Mouse (Mus musculus) adrenal gland, postnatal 14 days (tissue): ENCODE data around the gene 2510039O18Rik. TPM values are rescaled to one million over a fixed set of nuclear protein-coding genes. Genes with fewer than 3 reads are reported as not detected.

Source experiments
- DNase-seq: peaks from one replicate; pipeline ENCODE4 v3.0.0; 2021; ENCODE audit warnings: mixed read lengths
- total RNA-seq: library from RNA; stranded (reverse); gene quantifications from 2 replicates; pipeline ENCODE4 v1.2.3, GENCODE M21; 2021

Gene 2510039O18Rik
- total RNA-seq, 1 experiment from 2014 or later: 43.4 TPM

DNA sequence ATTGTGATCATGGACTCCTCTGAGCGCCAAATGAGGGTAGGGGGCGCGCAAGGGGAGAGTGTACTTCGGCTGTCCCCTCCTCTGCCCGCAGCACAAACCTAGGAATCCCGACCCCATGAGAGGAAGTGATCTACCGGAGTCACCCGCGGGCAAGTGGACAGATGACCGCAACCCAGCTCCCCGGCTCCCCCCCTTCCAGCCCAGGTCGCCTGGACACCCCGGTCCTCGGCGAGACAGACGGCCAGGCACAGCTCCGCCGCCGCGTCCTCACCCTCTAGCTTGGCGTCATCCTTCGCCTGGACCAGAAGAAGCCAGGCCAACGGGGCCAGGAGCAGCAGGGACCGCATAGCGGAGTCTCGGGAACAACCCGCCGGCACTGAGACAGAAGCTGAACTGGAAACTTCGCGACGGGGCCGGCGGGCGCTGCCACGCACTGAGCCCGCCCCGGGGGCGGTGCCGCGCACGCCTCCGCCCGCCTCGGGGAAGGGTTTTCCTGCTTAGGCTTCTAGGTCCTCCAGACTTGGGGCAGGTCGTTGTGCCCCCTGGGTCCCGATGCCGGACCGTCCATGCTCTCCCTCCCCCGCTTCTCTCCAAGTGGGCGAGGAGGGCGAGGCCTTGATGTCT lies 4.3 kb upstream of the 2510039O18Rik start, which contains the start of gene Plod1:
Gene Plod1 (minus strand): TSS at position 437 of the 624 bp plus-strand sequence.
- DNase-seq: peak; percentile 92

- DNase-seq: no peak
Observed at GRCm38 (mm10) chr4:147937021-147937420, 3.7 kb upstream of the 2510039O18Rik start.

GRCm38 (mm10) chr4:147937486-147937885 lies 3.2 kb upstream of the 2510039O18Rik start:
- no peak for DNase-seq

- DNase-seq: peak; percentile 57
Observed at GRCm38 (mm10) chr4:147938148-147939096, 2.3 kb upstream of the 2510039O18Rik start.

DNA sequence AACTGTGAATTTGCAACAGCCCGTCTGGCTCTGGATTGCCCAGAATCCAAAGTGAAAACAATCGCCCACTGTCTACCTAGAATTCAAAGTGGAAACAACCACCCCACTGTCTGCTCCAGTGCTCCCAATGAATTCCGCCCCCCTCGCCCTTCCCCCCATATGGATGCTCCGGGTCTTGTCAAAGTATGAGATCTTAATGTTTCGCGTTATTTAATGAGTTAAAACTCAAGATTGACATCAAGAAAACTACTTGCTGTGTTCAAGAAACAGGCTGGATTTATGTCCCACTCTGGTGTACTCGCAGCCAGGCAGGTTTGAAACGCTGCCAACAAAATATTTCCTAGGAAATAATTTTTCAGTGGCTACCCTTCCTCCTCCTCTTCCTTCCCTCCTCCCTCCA lies 584 bp upstream of the 2510039O18Rik start:
- DNase-seq: no peak

DNA sequence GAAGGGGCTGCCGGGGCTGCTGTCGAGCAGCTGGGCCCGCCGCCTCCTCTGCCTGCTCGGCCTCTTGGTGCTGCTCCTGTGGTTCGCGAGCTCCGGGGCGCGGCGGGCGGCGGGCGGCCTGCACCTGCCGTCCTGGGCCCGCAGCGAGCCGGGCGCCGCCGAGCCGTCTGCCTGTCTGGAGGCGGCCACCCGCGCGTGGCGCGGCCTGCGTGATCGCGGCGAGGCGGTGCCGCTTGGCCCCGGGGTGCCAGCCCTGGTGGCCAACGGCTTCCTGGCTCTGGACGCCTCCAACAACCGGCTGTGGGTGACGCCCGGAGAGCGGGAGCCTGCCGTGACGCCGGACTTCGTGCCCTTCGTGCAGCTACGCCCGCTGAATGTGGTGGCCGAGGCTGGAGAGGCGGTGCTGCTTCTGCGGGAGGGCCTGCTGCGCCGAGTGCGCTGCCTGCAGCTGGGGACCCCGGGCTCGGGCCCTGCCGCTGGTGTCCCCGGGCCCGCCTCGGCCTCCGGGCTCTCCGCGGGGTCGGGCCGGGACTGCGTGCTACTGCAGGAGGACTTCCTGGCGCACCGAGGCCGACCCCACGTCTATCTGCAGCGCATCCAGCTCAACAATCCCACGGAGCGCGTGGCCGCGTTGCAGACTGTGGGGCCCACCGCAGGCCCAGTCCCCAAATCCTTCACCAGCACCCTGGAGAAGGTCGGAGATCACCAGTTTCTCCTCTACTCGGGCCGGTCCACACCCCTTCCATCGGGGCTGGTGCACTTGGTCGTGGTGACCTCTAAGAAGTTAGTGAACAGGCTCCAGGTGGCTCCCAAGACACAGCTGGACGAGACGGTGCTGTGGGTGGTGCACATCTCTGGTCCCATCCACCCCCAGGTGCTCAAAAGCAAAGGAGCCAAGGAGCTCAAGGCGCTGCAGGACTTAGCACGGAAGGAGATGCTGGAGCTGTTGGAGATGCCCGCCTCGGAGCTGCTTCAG lies 638 bp downstream of the 2510039O18Rik start:
- peak; percentile 71 for DNase-seq

- DNase-seq: no peak
Observed at GRCm38 (mm10) chr4:147943005-147943404, 2.3 kb downstream of the 2510039O18Rik start.

GRCm38 (mm10) chr4:147947511-147947910 lies 6.8 kb downstream of the 2510039O18Rik start:
- no peak for DNase-seq

DNA sequence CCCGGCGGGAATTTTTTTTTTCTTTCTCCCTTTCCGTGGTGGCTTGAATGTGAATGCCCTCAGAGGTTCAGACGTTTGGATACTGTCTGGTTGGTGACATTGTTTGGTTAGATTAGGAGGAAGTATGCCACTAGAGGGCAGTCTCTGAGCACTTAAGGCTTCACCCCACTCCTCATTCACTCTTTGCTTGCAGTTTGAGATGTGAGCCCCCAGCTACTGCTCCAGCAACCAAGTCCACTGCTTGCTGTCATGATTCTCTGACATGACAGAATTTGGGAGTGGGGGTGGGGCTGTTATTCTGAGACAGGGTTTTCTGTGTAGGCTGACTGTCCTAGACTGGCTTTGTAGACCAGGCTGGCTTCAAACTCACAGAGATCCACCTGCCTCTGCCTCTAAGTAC lies 12.9 kb downstream of the 2510039O18Rik start:
- DNase-seq: peak; percentile 39

- peak; percentile 52 for DNase-seq
Observed at GRCm38 (mm10) chr4:147957141-147957540, 16.4 kb downstream of the 2510039O18Rik start.

- peak; percentile 87 for DNase-seq
Observed at GRCm38 (mm10) chr4:147959881-147960831, 19.5 kb downstream of the 2510039O18Rik start.

GRCm38 (mm10) chr4:147962781-147963180 lies 22.1 kb downstream of the 2510039O18Rik start:
- DNase-seq: peak; percentile 3

DNA sequence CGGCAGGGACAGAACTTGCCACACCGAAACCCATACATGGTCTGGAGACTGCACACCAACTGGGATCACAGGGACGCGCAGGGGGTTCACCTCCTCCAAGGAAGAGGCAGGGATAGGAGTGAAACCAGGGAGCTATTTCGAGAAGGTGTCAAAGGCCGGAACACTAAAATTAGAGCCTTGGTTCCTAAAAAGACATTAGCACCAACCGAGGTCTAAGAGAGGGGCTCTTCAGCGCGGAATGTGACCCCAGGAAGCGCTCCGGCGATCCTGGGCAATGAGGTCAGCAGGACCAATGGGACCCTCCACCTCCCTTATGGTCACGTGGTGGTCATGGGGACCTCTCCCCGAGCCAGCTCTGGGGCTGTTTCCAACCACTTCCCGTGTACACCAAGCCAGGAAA lies 22.9 kb downstream of the 2510039O18Rik start:
- peak; percentile 2 for DNase-seq

DNA sequence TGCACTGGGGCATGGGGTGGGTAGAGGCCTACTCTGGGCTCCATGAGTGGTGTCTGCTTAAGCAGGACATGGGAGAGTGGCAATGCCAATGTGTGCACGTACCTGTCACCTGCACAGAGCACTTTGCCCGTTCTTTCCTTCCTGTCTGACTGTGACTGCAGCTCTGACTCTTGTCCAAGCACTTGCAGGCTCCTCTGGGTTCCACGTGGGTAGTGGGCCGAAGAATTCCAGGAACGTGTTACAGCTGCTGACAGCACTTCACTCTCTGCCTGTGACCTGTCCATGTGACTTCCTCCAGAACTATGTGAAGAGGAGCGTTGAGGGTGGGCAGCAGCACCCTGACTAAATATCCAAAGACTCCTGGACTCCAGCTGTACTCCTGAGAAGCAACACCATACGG lies 25.0 kb downstream of the 2510039O18Rik start:
- no peak for DNase-seq

GRCm38 (mm10) chr4:147968816-147969215 lies 28.1 kb downstream of the 2510039O18Rik start:
- DNase-seq: no peak

GRCm38 (mm10) chr4:147969337-147969736 lies 28.6 kb downstream of the 2510039O18Rik start:
- DNase-seq: no peak

- no peak for DNase-seq
Observed at GRCm38 (mm10) chr4:147976237-147976636, 35.5 kb downstream of the 2510039O18Rik start.

DNA sequence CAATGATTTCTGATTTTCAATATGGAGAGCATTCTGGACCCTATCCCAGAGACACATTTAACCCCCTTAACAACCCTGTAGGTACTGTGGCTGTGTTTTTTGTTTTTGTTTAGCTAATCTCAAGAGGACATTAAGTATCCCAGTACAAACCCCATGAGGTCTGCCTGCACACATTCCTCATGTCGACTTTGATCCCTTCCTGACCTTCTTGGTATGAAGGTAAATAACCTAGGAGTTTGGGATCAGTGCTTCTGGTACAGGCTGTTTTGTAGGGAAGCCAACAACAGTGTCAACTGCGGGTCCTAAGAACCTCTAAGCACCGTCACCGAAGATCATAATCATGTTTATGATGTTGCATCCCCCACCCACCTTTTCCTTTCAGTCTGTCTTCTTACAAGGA lies 37.0 kb downstream of the 2510039O18Rik start:
- DNase-seq: no peak

- peak; percentile 37 for DNase-seq
Observed at GRCm38 (mm10) chr4:147978391-147978790, 37.7 kb downstream of the 2510039O18Rik start.

GRCm38 (mm10) chr4:147979441-147979860 lies 38.8 kb downstream of the 2510039O18Rik start:
- DNase-seq: no peak
